Mouse (Mus musculus): ENCODE results near the gene Mast4. TPM values are rescaled to one million over a fixed set of nuclear protein-coding genes. Genes with fewer than 3 reads are reported as not detected.

The Mast4 gene
- total RNA-seq, 2 experiments from 2014 or later, result 50.5 to 54.6 TPM

GRCm38 (mm10) chr13:102770194-102770593, 564.1 kb downstream of the Mast4 start:
- DNase-seq (ENCODE audit: extremely low spot score in 1 of 2, low spot score in 1 of 2), result no peak

DNA sequence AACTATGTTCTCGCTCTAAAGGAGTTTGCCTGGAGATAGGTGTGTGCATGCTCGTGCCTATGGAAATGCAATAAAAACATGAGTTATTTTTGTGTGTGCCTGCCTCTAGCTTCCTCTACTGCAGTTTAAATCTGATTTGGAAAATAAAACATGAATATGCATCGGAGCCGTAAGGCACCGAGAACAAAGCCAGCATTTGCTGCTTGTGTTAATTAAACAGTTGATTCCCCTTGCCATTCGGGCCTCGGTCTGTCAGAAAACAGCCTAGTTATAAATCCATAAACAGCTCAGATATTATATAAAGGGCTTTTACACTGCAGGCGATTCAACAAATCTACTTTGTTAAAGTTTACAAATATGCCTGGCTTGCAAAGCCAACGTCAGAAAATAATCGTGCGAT, 565.8 kb downstream of the Mast4 start:
- DNase-seq (ENCODE audit: extremely low spot score in 1 of 2, low spot score in 1 of 2), result no peak

DNA sequence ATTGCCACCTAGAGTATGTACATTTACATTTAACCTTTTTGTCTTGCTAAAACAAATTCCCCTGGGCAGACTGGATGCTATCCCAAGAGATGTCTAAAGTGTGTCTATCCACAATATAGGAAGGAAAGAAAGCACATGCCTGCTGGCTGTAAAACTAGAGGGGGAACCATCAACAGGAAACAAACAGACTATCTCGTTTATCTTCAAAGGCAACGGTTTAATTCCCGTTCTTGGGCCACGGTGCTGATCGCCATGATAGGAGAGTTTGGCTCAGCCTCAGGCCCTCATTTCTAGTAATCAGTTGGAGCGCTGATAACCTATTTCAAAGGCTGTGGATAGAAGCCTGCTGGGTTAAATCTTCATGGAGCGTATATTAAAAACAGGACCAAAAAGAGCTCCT, 567.2 kb downstream of the Mast4 start:
- DNase-seq (ENCODE audit: extremely low spot score in 1 of 2, low spot score in 1 of 2), result no peak

- DNase-seq (ENCODE audit: extremely low spot score in 1 of 2, low spot score in 1 of 2), result no peak
Observed at GRCm38 (mm10) chr13:102765216-102765615, 569.1 kb downstream of the Mast4 start.

GRCm38 (mm10) chr13:102764218-102764617, 570.1 kb downstream of the Mast4 start:
- no peak for DNase-seq (ENCODE audit: extremely low spot score in 1 of 2, low spot score in 1 of 2)

DNA sequence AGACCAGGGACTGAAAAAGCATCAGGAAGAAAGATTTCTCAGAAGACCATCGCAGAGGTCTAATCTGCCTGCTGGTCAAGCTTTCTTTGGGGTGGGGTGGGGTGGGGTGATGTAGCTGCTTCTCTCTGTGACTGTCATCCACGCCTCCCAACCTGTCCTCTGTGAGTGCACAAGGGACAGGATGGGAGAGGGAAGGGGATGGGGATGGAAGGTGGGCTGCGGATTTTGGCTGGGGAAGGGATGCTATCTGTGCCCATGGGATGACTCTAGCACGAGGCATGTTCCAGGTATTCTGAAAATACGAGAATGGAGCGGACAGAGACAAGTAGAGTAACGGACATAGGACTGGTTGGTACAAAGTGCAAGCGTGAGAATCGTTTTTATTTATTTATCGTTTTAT, 572.1 kb downstream of the Mast4 start:
- DNase-seq (ENCODE audit: extremely low spot score in 1 of 2, low spot score in 1 of 2), result no peak

- no peak for DNase-seq (ENCODE audit: extremely low spot score in 1 of 2, low spot score in 1 of 2)
Observed at GRCm38 (mm10) chr13:102761410-102761809, 572.9 kb downstream of the Mast4 start.

DNA sequence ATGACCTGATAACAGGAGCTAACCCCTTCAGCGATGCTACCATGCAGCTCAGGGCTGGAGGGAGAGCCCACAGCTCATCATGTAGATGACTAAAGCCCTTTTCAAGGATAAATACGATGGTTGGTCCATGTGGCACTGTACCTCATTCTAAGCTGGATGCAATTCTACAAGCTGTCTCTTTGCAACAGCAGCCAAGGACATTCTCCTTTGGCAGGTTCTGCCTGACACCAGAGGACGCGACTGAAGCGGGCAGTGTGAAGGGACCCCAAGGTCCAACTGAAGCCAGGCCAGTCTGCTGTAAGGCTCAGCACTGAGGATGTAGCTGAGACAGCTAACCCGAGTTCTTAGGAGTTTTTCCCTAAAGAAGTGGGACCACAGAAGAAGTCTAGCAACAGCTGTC, 576.3 kb downstream of the Mast4 start:
- DNase-seq (ENCODE audit: extremely low spot score in 1 of 2, low spot score in 1 of 2), result no peak

GRCm38 (mm10) chr13:102756071-102756470, 578.2 kb downstream of the Mast4 start:
- DNase-seq (ENCODE audit: extremely low spot score in 1 of 2, low spot score in 1 of 2), result no peak

GRCm38 (mm10) chr13:102755124-102755523, 579.2 kb downstream of the Mast4 start:
- DNase-seq (ENCODE audit: extremely low spot score in 1 of 2, low spot score in 1 of 2), result no peak

DNA sequence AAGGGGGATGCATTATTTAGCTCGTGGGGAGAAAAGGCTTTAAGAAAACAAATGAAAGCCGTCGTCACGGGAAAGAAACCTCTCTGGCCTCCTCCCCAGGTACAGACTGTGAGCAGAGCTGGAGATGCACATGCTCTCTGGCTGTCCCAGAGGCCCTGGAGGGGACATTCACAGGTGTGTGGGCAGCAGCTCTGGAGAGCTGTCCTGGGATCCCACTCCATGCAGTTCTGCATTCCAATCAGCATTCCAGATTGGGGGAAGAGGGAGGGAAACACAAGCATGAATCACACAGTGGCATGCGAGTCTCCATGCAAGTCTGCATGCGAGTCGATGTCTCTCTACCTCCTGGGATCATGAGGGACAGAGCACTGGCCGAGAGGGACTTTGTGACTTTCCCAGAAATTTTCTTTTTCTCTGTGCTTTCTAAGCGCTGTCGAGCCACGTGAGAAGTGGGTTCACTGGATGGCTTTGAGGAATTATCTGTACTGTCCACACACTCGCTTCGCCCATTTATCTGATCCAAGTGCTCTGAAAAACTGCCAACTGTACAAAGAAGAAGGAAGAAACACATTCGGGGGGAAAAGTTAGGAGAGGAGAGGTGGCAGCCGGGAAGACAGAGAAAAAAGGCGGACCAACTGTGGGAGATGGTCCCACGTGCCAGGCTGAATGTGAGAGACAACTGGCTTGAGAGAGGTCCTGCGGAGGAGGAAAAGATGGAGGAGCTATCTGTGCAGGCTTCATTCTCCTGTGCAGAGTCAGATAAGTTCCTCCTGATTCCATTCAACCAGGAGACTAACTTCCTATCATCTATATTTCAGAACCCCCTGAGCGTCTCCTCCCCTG, 580.4 kb downstream of the Mast4 start:
- no peak for DNase-seq (ENCODE audit: extremely low spot score in 1 of 2, low spot score in 1 of 2)

GRCm38 (mm10) chr13:102749891-102750290, 584.4 kb downstream of the Mast4 start:
- DNase-seq (ENCODE audit: extremely low spot score in 1 of 2, low spot score in 1 of 2), result no peak

GRCm38 (mm10) chr13:102749194-102749593, 585.1 kb downstream of the Mast4 start:
- DNase-seq (ENCODE audit: extremely low spot score in 1 of 2, low spot score in 1 of 2), result no peak

GRCm38 (mm10) chr13:102746803-102747561, 587.3 kb downstream of the Mast4 start:
- no peak for DNase-seq (ENCODE audit: extremely low spot score in 1 of 2, low spot score in 1 of 2)

DNA sequence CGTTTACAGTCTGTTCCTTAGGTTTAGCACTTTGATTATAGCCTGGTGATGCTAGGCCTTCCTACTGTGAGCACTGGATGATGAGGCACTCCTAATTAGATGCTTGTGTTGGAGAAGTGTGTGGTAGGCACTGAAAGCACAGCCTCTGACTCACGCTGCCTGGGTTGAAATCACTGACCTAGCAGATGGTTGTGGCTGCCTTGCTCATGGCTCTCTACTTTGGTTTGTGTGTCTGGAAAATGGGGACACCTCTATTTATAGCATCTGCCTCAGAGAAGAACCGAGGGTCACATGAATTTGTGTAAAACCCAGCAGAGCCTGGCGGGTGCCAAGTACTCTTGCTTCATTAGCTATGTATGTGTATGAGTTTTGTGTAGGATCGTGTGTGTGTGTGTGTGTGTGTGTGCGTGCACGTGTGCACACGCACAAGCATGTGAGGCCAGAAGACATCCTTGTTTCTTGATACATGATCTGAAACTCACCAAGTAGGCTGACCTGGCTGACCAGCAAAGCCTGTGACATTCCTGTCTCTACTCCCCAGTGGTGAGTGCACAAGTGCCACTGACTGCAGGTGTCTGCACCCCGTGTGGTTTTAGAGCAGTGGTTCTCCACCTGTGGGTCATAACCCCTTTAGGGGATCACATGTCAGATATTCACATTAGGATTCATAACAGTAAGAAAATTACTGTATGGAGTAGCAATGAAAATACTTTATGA, 588.5 kb downstream of the Mast4 start:
- no peak for DNase-seq (ENCODE audit: extremely low spot score in 1 of 2, low spot score in 1 of 2)

DNA sequence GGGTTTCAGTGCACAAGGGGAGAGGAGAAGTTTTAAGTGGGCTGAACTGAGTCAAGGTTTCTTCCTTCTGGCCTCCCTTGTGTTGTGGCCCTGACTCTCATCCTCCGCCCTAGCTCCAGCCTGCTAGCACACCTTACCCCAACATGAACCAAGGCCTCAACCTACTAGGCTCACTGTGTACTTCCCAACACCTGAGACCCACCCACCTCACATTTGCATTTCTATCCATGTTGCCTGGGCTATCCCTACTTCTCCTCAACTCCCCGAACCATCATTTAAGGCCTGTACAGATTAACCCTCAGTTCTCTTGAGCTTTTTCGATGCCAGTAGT, 589.1 kb downstream of the Mast4 start:
- no peak for DNase-seq (ENCODE audit: extremely low spot score in 1 of 2, low spot score in 1 of 2)

DNA sequence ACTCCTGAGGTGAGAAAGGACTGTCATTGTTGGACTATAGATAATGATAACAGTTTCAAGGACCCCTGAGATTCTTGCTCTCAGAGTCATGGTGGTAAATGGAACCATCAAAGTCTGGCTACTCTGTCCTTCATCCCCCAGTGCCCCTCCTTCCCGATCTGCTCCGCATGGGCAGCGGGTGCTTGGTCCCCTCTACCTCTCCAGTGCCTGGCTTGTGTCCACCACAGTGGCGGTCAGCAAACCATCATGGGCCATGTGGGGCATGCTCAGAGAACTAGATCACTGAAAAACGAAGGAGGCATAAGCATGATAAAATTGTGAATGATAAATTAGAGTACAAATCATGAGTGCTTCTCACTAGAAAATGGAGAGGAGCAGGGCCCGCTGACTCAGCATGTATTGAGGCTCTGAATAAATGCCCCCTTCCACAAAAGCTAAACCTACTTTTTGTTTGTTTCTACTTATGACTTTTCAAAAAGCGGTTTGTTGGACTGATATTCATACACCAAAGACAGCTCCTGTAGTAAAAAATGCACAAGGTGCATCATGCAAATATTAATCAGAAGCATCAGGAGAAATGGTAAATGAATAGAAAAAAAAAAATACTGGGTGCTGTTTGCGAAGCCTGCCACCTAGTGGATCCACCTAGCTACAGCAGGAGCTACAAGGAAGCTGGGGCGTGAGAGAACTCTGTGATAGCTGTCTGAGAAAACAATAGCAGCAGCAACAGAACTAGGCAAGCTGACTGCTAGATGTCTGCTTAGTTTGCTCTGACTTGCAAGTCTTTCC, 589.6 kb downstream of the Mast4 start:
- DNase-seq (ENCODE audit: extremely low spot score in 1 of 2, low spot score in 1 of 2), result peak in 1 of 2 experiments; percentile 60

DNA sequence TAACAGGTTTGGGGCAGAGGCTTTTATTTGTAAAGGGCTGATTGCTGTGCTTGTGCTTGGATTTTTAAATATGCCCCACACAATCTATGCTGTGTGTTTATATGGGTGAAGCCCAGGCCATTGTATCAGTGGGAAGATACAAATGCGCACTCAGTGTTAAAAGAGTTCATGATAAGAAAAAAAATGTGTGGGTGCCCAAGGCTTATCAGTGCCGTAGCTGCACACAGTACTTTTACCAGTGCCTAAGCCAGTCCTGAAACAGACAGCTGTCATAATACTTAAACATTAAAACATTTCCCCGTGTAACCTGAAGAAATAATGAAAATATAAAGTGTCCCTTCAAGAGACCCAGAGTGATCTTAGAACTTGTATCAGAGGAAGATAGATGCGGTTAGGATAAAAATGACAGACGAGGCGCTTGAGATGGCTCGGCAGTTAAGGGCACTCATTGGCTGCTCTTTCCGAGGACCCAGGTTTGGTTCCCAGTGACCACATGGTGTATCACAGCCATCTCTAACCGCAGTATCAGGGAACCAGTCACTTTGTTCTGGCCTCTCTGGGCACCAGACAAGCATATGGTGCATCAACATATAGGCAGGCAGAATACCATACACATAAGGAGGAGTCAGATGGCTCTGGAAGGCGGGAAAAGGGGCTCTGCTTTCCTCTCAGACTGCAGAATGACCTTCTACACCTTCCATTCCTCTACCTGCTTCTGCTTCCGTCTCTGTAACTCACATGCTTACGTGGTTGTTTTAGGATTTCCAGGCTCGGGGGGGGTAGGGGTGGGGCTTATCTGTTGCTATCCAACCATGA, 594.4 kb downstream of the Mast4 start:
- DNase-seq (ENCODE audit: extremely low spot score in 1 of 2, low spot score in 1 of 2), result no peak

GRCm38 (mm10) chr13:102737811-102738210, 596.5 kb downstream of the Mast4 start:
- DNase-seq (ENCODE audit: extremely low spot score in 1 of 2, low spot score in 1 of 2), result no peak

DNA sequence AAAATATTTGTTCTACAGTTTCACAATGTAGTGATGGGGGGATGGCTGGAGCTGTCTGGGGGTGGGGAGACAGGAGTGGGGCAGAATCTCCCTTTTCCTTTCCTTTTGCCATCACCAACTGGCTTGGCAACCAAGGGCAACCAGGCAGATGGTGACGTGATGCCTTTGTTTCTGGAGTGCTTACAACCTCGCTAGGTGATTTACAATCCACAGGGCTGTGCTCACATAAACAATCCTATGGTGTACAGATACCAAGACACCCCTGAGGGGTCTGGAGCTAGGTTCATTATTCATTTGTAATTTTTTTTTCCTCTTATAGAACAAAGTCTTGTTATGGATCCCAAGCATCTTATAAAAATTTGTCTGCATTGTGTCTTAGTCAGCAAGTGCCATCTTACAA, 601.2 kb downstream of the Mast4 start:
- no peak for DNase-seq (ENCODE audit: extremely low spot score in 1 of 2, low spot score in 1 of 2)
